Mouse (Mus musculus) intestine, embryonic 15.5 days (tissue): ENCODE results near the gene Itga2b. TPM values are rescaled to one million over a fixed set of nuclear protein-coding genes. Genes with fewer than 3 reads are reported as not detected.

Experiments used
- ATAC-seq: fragments of 200-750 bp; cut with Nextera tagmentation; 2 replicates; pipeline ENCODE4 v1.8.0; 2017; ENCODE audit warnings: moderate TSS enrichment, moderate library complexity
- H3K27ac ChIP-seq: fragments of 300-500 bp; sonication (generic); 2 replicates; pipeline ENCODE4 v1.5.1; 2015; ENCODE audit warnings: mild to moderate bottlenecking, inconsistent platforms
- H3K27me3 ChIP-seq: fragments of 300-500 bp; sonication (generic); replicated peaks from 2 replicates; pipeline ENCODE4 v1.6.1; 2015; ENCODE audit warnings: inconsistent platforms
- H3K36me3 ChIP-seq: fragments of 300-500 bp; sonication (generic); 2 replicates; pipeline ENCODE4 v1.6.1; 2015; ENCODE audit warnings: inconsistent platforms
- H3K4me1 ChIP-seq: fragments of 300-500 bp; sonication (generic); replicated peaks from 2 replicates; pipeline ENCODE4 v1.6.1; 2015; ENCODE audit warnings: inconsistent platforms
- H3K4me2 ChIP-seq: fragments of 300-500 bp; sonication (generic); replicated peaks from 2 replicates; pipeline ENCODE4 v1.6.1; 2015; ENCODE audit warnings: mild to moderate bottlenecking, inconsistent platforms
- H3K4me3 ChIP-seq: fragments of 300-500 bp; sonication (generic); replicated peaks from 2 replicates; pipeline ENCODE4 v1.5.1; 2015; ENCODE audit warnings: inconsistent platforms
- H3K9ac ChIP-seq: fragments of 300-500 bp; sonication (generic); 2 replicates; pipeline ENCODE4 v1.6.1; 2015; ENCODE audit warnings: inconsistent platforms
- H3K9me3 ChIP-seq: fragments of 300-500 bp; sonication (generic); 2 replicates; pipeline ENCODE4 v1.6.1; 2016; ENCODE audit warnings: inconsistent platforms
- WGBS: fragments of 180-500 bp; shearing (Covaris S2); methylation state at CpG from one replicate; pipeline ENCODE4 v1.1.7; 2015; 5-methylcytosine and 5-hydroxymethylcytosine counted together
- polyA plus RNA-seq: library from polyadenylated mRNA; unstranded; fragments of >200 nt; fragmentation: Nextera tagmentation; extraction: Ambion mirVana; gene quantifications from 2 replicates; pipeline ENCODE4 v1.2.1, GENCODE M21; 2015

Gene Itga2b
- polyA plus RNA-seq, 1 experiment from 2014 or later, result 5.1 TPM

- no peaks in the 10 kb centered on the region for H3K9me3 ChIP-seq
- 66% methylated on average over 16 of the region's 16 CpGs for WGBS
- peak overlapping the region; percentile 26; the same call in 1 of the 2 replicates for H3K4me2 ChIP-seq
- no peaks in the 10 kb centered on the region for H3K27me3 ChIP-seq
- H3K27ac ChIP-seq, result no peak overlapping the region
- H3K4me1 ChIP-seq, result peaks cover 15% of the 10 kb centered on the region
- 0 out of 2 replicates have a peak overlapping the region, but pooled peaks have one; percentile 2 for H3K4me3 ChIP-seq
- H3K9ac ChIP-seq, result no peak overlapping the region
- no peak for ATAC-seq
- H3K36me3 ChIP-seq, result peaks cover 15% of the 10 kb centered on the region; the same call in 1 of the 2 replicates
Measured at GRCm38 (mm10) chr11:102432115-102432843, 37.6 kb downstream of the Itga2b start.

DNA sequence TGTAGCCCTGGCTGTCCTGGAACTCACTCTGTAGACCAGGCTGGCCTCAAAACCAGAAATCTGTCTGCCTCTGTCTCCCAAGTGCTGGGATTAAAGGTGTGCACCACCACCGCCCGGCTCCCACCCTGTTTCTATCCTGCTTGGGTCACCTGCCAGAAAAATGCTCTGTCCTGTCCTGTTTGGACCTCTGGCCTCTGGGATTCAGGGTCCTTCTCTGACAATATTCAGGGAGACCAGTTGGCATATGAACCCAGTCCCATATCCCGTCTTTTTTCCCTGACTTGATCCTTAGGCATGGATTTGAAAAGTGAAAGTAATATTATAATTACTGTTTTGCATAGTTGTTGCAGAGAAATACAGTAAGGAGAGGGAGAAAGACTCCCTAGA, 38.2 kb downstream of the Itga2b start:
- peak overlapping the region; percentile 26; the same call in 1 of the 2 replicates for H3K4me2 ChIP-seq

DNA sequence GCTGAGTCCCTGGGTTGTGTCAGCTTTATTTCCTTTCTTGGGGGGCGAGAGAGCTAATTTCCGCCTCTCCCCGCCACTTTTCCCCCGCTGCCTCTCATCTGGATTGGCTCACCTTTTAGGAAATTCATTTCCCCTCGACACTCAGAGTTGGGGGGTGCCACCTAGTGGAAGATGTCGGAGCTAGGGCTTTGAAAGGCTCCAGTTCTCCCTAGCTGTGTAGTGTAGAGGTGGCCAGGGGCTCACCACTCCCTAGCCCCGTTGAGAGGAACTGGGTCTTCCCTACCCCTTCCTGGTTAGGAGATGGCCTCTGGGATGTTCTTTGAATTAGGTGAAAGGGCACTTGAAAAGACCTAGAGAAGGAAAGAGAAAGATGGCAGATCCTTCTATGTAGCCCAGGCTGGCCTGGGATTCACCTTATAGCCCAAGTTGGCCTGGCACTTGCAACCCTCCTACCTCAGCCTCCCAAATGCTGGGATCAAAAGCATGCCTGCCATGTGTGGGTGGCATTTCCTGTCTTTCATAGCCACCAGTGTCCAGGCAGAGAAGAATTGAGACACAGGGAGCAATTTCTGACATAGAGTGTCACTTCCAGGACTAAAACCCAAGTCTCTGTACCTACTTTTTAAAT, 38.8 kb downstream of the Itga2b start:
- peak overlapping the region; percentile 74 for H3K4me3 ChIP-seq
- no peaks in the 10 kb centered on the region for H3K9me3 ChIP-seq
- peaks cover 11% of the 10 kb centered on the region for H3K4me1 ChIP-seq
- ATAC-seq, result peak; percentile 32; the same call in 1 of the 2 replicates
- peaks cover 15% of the 10 kb centered on the region; the same call in 1 of the 2 replicates for H3K36me3 ChIP-seq
- WGBS, result 0% methylated on average over 7 of the region's 7 CpGs
- peak overlapping the region; percentile 88 for H3K27ac ChIP-seq
- no peaks in the 10 kb centered on the region for H3K27me3 ChIP-seq
- peak overlapping the region; percentile 87 for H3K4me2 ChIP-seq
- peak overlapping the region; percentile 64 for H3K9ac ChIP-seq

More for the DNA sequence above, 38.2 kb downstream of the Itga2b start:
- H3K27ac ChIP-seq, result no peak overlapping the region
- no peak for ATAC-seq
- peaks cover 11% of the 10 kb centered on the region for H3K4me1 ChIP-seq
- H3K36me3 ChIP-seq, result peaks cover 15% of the 10 kb centered on the region; the same call in 1 of the 2 replicates
- no peaks in the 10 kb centered on the region for H3K9me3 ChIP-seq
- no peak overlapping the region for H3K9ac ChIP-seq
- WGBS, result 74% methylated on average over 3 of the region's 3 CpGs
- H3K4me3 ChIP-seq, result no peak overlapping the region
- no peaks in the 10 kb centered on the region for H3K27me3 ChIP-seq

DNA sequence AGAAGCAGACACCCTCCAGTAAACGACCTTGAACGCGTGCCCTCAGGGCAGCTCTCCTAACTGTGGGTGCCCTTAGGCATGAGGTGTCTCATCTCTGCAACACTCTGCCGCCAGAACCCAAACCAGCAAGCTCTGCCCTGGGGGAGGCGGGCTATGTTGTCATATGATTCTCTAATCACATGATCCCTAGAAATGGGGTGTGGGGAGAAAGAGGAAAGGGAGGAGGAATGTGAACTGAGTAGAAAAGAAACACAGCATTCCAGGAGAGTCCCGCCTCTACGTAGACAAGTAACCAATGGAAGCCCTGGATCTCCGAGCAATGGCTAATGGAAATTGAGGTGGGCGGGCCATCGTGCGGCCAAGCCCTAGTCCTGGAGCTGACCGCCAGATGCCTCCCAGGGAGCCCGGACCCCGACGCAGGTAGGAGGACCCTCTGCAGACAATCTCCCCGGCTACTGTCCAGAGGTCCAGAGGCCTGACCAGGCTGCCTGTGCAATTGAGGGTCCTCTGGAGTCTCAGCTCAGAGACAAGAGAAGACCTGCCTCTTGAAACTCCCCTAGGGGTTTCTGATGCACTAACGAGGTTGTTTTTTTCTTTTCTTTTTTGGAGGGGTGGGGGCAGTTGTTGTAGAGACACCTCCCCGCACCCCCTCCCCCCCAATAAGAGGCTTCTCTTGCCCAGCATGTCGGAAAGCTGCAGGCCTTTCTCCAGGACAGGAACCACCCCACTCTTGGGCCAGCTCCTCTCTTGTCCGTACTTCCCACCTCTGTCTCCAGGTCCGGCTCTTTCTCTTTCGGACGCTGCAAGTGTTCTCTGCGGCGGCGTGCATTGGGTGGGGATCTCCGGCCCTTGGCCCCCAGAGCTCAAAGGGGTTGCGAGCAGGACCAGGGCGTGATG, 39.6 kb downstream of the Itga2b start, which contains the start of gene Grn:
Grn (plus strand) TSS at position 195 of the 897 bp plus-strand sequence.
- Histone ChIP-seq H3K4me2 (peak within 1 kb of the TSS; percentile 87), H3K4me3 (peak within 1 kb of the TSS; percentile 74), H3K27ac (peak within 1 kb of the TSS; percentile 88), H3K4me1 (peaks cover 11% of the 10 kb centered on the region), H3K9me3 (no peaks in the 10 kb centered on the region), H3K27me3 (no peaks in the 10 kb centered on the region), H3K36me3 (peaks cover 8% of the 10 kb centered on the region; the same call in 1 of the 2 replicates), H3K9ac (peak within 1 kb of the TSS; percentile 64)
- 0% methylated on average over 29 of the region's 29 CpGs for WGBS
- ATAC-seq, result peak; percentile 94

DNA sequence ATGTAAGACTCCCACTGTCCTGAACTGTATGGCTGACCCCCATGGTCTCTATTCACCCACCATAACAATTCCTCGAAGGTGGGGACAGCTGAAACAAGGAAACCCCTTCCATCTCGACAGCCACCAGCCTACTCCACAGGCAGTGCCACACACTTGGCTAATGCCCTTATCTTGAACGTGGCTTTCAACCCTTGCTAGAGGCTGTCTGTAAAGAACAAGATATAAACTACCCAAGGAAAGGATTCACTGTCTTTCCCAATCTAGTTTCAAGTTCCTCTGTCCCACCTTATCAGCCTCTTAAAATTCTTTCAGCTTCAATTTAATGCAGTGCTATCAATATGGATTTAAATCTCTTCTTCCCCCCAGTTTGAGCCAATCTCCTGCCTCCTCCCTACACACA, 40.4 kb downstream of the Itga2b start:
- H3K9ac ChIP-seq, result peak overlapping the region; percentile 60
- no peak for ATAC-seq
- peaks cover 11% of the 10 kb centered on the region for H3K4me1 ChIP-seq
- H3K4me2 ChIP-seq, result peak overlapping the region; percentile 87
- peak overlapping the region; percentile 74 for H3K4me3 ChIP-seq
- no peaks in the 10 kb centered on the region for H3K9me3 ChIP-seq
- H3K36me3 ChIP-seq, result 0 out of 2 replicates have a peak, but pooled peaks cover under 1% of the 10 kb centered on the region
- no peaks in the 10 kb centered on the region for H3K27me3 ChIP-seq
- no peak overlapping the region for H3K27ac ChIP-seq
- 44% methylated on average over 3 of the region's 3 CpGs for WGBS

DNA sequence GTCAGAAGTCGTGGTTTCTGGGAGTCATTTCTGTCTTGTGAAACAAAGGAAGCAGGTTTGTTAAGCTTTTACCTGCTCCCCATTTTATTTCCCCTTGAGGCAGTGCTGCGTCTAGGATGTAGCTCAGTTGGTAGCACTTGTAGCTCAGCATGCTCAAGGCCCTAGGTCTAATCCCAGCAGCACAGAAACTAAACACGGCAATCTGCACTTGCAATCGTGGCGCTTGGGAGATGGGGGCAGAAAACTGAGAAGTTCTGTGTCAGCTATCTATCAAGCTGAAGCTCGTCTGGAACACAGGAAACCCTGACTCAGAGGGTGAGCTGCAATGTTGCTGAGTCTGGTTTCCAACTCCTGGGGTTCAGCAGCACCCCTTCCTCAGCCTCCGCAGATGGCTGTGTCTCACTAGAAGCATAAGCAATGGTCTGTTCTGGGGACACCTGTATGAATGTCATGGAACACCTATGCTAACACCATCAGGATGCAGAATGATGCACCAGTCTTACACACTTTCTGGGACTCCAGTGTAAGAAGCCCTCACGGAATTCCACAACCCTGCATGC, 40.9 kb downstream of the Itga2b start:
- Histone ChIP-seq H3K27ac (no peak overlapping the region), H3K4me1 (peaks cover 11% of the 10 kb centered on the region), H3K4me2 (peak overlapping the region; percentile 87), H3K4me3 (no peak overlapping the region), H3K27me3 (no peaks in the 10 kb centered on the region), H3K9me3 (no peaks in the 10 kb centered on the region), H3K9ac (peak overlapping the region; percentile 60; the same call in 1 of the 2 replicates), H3K36me3 (no peaks in the 10 kb centered on the region)
- ATAC-seq, result no peak
- WGBS, result 65% methylated on average over 8 of the region's 8 CpGs

GRCm38 (mm10) chr11:102425555-102426316, 44.2 kb downstream of the Itga2b start:
- Histone ChIP-seq H3K4me3 (no peak overlapping the region), H3K27me3 (no peaks in the 10 kb centered on the region), H3K36me3 (no peaks in the 10 kb centered on the region), H3K4me2 (no peak overlapping the region), H3K27ac (no peak overlapping the region), H3K9ac (no peak overlapping the region), H3K9me3 (no peaks in the 10 kb centered on the region), H3K4me1 (peaks cover 7% of the 10 kb centered on the region; the same call in 1 of the 2 replicates)
- no peak for ATAC-seq
- whole genome bisulfite sequencing, result 81% methylated on average over 8 of the region's 8 CpGs

DNA sequence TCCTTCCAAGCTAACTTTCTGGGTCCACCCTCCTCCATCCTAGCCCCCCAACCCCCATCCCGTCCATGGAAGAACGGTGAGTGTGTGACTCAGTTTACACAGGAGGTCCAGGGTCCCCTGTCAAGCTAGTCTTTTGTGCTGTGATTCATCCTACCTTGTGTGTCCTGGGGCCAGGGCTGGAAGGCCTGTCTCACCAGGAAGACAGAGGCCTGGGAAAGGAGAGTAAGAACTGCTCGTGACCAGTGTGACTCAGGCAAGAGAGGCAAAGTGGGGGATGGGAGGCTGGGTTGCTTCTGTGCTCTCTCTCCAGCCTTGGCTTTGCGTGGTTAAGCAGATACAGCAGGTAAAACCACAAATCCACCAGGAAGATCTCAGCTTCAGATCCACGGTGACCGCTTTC, 45.3 kb downstream of the Itga2b start:
- no peaks in the 10 kb centered on the region for H3K27me3 ChIP-seq
- H3K9me3 ChIP-seq, result no peaks in the 10 kb centered on the region
- H3K4me3 ChIP-seq, result no peak overlapping the region
- H3K4me2 ChIP-seq, result no peak overlapping the region
- H3K36me3 ChIP-seq, result no peaks in the 10 kb centered on the region
- WGBS, result 70% methylated on average over 6 of the region's 6 CpGs
- H3K4me1 ChIP-seq, result peaks cover 5% of the 10 kb centered on the region; the same call in 1 of the 2 replicates
- ATAC-seq, result no peak
- no peak overlapping the region for H3K9ac ChIP-seq
- H3K27ac ChIP-seq, result no peak overlapping the region

DNA sequence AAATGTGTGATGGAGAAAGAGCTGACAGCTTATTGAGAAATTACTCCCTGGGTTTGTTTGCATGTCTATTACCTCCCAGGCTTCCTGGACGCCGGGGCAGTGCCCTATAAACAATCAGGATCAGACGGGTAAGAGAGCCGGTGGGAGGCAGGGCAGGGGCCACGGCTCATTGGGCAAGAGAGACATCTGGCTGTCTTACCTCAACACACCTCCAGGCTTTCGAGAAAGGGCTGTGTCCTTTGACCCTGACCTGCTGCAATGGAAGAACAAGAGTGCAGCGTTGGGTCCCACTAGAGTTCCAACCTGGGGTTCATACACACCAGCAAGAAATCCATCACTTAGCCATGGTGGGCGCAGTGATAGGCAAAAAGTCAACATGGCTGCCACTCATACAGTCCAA, 48.4 kb downstream of the Itga2b start:
- Histone ChIP-seq H3K36me3 (no peaks in the 10 kb centered on the region), H3K27ac (no peak overlapping the region), H3K27me3 (no peaks in the 10 kb centered on the region), H3K4me2 (no peak overlapping the region), H3K4me1 (no peaks in the 10 kb centered on the region), H3K9me3 (no peaks in the 10 kb centered on the region), H3K4me3 (no peak overlapping the region), H3K9ac (no peak overlapping the region)
- no peak for ATAC-seq
- WGBS, result 51% methylated on average over 8 of the region's 8 CpGs

DNA sequence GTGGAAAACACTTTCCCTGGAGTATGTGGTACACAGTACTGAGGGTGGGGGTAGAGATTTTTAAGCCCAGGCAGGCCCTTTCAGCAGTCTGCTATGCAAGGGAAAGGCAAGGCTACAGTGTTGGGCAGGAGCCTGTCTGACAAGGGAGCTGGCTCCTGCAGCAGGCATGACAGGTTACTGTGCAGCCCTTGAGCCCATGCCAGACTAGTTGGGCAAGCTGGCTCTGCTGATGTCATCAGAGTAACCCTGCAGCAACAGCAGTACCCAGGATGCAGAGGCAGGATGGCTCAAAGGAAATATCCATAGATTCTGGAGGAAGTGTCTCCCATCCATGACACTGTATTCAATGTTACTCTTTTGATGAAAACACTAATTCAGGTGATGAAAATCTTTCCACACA, 51.0 kb downstream of the Itga2b start:
- H3K27me3 ChIP-seq, result no peaks in the 10 kb centered on the region
- no peak for ATAC-seq
- no peak overlapping the region for H3K9ac ChIP-seq

GRCm38 (mm10) chr11:102417160-102417559, 52.8 kb downstream of the Itga2b start:
- 74% methylated on average over 1 of the region's 1 CpGs for WGBS

More for the DNA sequence above, 51.0 kb downstream of the Itga2b start:
- no peak overlapping the region for H3K4me3 ChIP-seq
- no peak overlapping the region for H3K27ac ChIP-seq
- H3K9me3 ChIP-seq, result no peaks in the 10 kb centered on the region
- no peak overlapping the region for H3K4me2 ChIP-seq
- H3K4me1 ChIP-seq, result no peaks in the 10 kb centered on the region
- H3K36me3 ChIP-seq, result no peaks in the 10 kb centered on the region

More at GRCm38 (mm10) chr11:102417160-102417559, 52.8 kb downstream of the Itga2b start:
- no peak for ATAC-seq
- Histone ChIP-seq H3K9me3 (no peaks in the 10 kb centered on the region), H3K4me2 (no peak overlapping the region), H3K36me3 (no peaks in the 10 kb centered on the region), H3K4me3 (no peak overlapping the region), H3K27me3 (no peaks in the 10 kb centered on the region), H3K27ac (no peak overlapping the region), H3K9ac (no peak overlapping the region), H3K4me1 (no peaks in the 10 kb centered on the region)
